Mouse (Mus musculus) CH12.LX (cell line): ENCODE results near the gene Gm20532. TPM values are rescaled to one million over a fixed set of nuclear protein-coding genes. Genes with fewer than 3 reads are reported as not detected.

Experiments used
- DNase-seq: peaks from one replicate; pipeline ENCODE4 v3.0.0-alpha.2; 2013; ENCODE audit errors: extremely low read depth
- H3K27ac ChIP-seq: 2 replicates; pipeline ENCODE4 v1.5.1; 2012; ENCODE audit warnings: low read depth, mild to moderate bottlenecking, control low read depth, moderate library complexity; ENCODE audit not compliant: insufficient read depth
- H3K27me3 ChIP-seq: replicated peaks from 2 replicates; pipeline ENCODE3; 2012; ENCODE audit warnings: inconsistent platforms
- H3K36me3 ChIP-seq, 2 experiments: replicated peaks in 1 of 2; 2 replicates each; pipeline versions ENCODE3 to v1.6.1; 2012; ENCODE audit warnings: inconsistent platforms in 1 of 2, low read length in 1 of 2, mild to moderate bottlenecking in 1 of 2, mixed read lengths in 1 of 2, moderate library complexity in 1 of 2; ENCODE audit not compliant: control insufficient read depth in 1 of 2, insufficient read depth in 1 of 2
- H3K4me1 ChIP-seq, 2 experiments: 2 replicates each; pipeline ENCODE4 v1.6.1; 2012; ENCODE audit warnings: inconsistent platforms in 1 of 2, moderate library complexity in 1 of 2; ENCODE audit not compliant: insufficient read depth in 2 of 2, control insufficient read depth in 1 of 2
- H3K4me2 ChIP-seq: 2 replicates; pipeline ENCODE4 v1.6.1; 2012; ENCODE audit warnings: low read depth, mild to moderate bottlenecking, control low read depth; ENCODE audit not compliant: poor library complexity, insufficient read depth, severe bottlenecking
- H3K4me3 ChIP-seq, 3 experiments: fragments of 150-350 bp in 1 of 3; sonication (generic) in 1 of 3; replicated peaks in 1 of 3; 2 replicates each; pipeline versions ENCODE3 to v1.5.1; 2011 to 2012; ENCODE audit warnings: low read depth in 2 of 3, low read length in 2 of 3, mild to moderate bottlenecking in 2 of 3, moderate library complexity in 2 of 3, control low read depth in 1 of 3, improper control_type of control experiment in 1 of 3, inconsistent platforms in 1 of 3, mixed read lengths in 1 of 3; ENCODE audit not compliant: poor library complexity in 1 of 3
- H3K79me2 ChIP-seq: replicated peaks from 2 replicates; pipeline ENCODE4 v1.6.1; 2012; ENCODE audit warnings: mild to moderate bottlenecking, moderate library complexity; ENCODE audit not compliant: control insufficient read depth, poor library complexity, insufficient read depth, severe bottlenecking; ENCODE audit errors: extremely low read depth
- H3K9ac ChIP-seq: 2 replicates; pipeline ENCODE4 v1.6.1; 2012; ENCODE audit warnings: low read depth, mild to moderate bottlenecking, control low read depth, moderate library complexity; ENCODE audit not compliant: insufficient read depth
- H3K9me3 ChIP-seq: replicated peaks from 2 replicates; pipeline ENCODE3; 2012; ENCODE audit warnings: low read length, inconsistent platforms, mixed read lengths
- CHD1 ChIP-seq: IDR thresholded peaks from 2 replicates; pipeline ENCODE4 v1.6.1; 2012; ENCODE audit warnings: low read depth, low read length, improper control_type of control experiment, inconsistent platforms
- CTCF ChIP-seq, 2 experiments: IDR thresholded peaks in 1 of 2; conservative IDR thresholded peaks in 1 of 2; 2 replicates each; pipeline ENCODE4 v1.5.1; 2011 to 2012; ENCODE audit warnings: low read depth in 2 of 2, low read length in 2 of 2, improper control_type of control experiment in 1 of 2, inconsistent platforms in 1 of 2, mild to moderate bottlenecking in 1 of 2, moderate library complexity in 1 of 2
- ELF1 ChIP-seq: IDR thresholded peaks from 2 replicates; pipeline ENCODE4 v1.6.1; 2014; ENCODE audit warnings: low read depth, mild to moderate bottlenecking, inconsistent platforms, low read length, improper control_type of control experiment
- ETS1 ChIP-seq: conservative IDR thresholded peaks from 2 replicates; pipeline ENCODE4 v1.6.1; 2012; ENCODE audit warnings: low read depth, mild to moderate bottlenecking, inconsistent platforms, low read length, improper control_type of control experiment, moderate library complexity
- GABPA ChIP-seq: IDR thresholded peaks from 2 replicates; pipeline ENCODE4 v1.6.1; 2012; ENCODE audit warnings: low read depth, low read length, improper control_type of control experiment, inconsistent platforms; ENCODE audit not compliant: insufficient replicate concordance
- HCFC1 ChIP-seq: IDR thresholded peaks from 2 replicates; pipeline ENCODE4 v1.6.1; 2012; ENCODE audit warnings: low read depth, mild to moderate bottlenecking, inconsistent platforms, low read length, improper control_type of control experiment
- IRF4 ChIP-seq: IDR thresholded peaks from 2 replicates; pipeline ENCODE4 v1.6.1; 2014; ENCODE audit warnings: low read depth, mild to moderate bottlenecking, inconsistent platforms, low read length, improper control_type of control experiment
- JUND ChIP-seq: conservative IDR thresholded peaks from 2 replicates; pipeline ENCODE4 v1.6.1; 2011; ENCODE audit warnings: low read depth, low read length, improper control_type of control experiment
- MAX ChIP-seq: IDR thresholded peaks from 2 replicates; pipeline ENCODE4 v1.6.1; 2011; ENCODE audit warnings: low read length, improper control_type of control experiment
- MXI1 ChIP-seq: IDR thresholded peaks from 2 replicates; pipeline ENCODE4 v1.6.1; 2011; ENCODE audit warnings: mild to moderate bottlenecking, low read depth, low read length, improper control_type of control experiment
- MYC ChIP-seq: IDR thresholded peaks from 2 replicates; pipeline ENCODE4 v1.6.1; 2011; ENCODE audit warnings: low read depth, mild to moderate bottlenecking, improper control_type of control experiment, low read length
- NELFE ChIP-seq: IDR thresholded peaks from 2 replicates; pipeline ENCODE4 v1.6.1; 2011; ENCODE audit warnings: low read depth, low read length, improper control_type of control experiment
- NRF1 ChIP-seq: IDR thresholded peaks from 2 replicates; pipeline ENCODE4 v1.6.1; 2014; ENCODE audit warnings: low read depth, mild to moderate bottlenecking, inconsistent platforms, low read length, improper control_type of control experiment, moderate library complexity
- POLR2A ChIP-seq: IDR thresholded peaks from 2 replicates; pipeline ENCODE4 v1.6.1; 2011; ENCODE audit warnings: low read depth, mild to moderate bottlenecking, improper control_type of control experiment, low read length
- POLR2AphosphoS2 ChIP-seq: IDR thresholded peaks from 2 replicates; pipeline ENCODE4 v1.6.1; 2011; ENCODE audit warnings: low read depth, low read length, improper control_type of control experiment
- SIN3A ChIP-seq: IDR thresholded peaks from 2 replicates; pipeline ENCODE4 v1.6.1; 2012; ENCODE audit warnings: low read length, improper control_type of control experiment, inconsistent platforms
- TBP ChIP-seq: conservative IDR thresholded peaks from 2 replicates; pipeline ENCODE4 v1.6.1; 2011; ENCODE audit warnings: low read depth, low read length, improper control_type of control experiment
- TCF12 ChIP-seq: IDR thresholded peaks from 2 replicates; pipeline ENCODE4 v1.6.1; 2014; ENCODE audit warnings: low read depth, mild to moderate bottlenecking, inconsistent platforms, low read length, improper control_type of control experiment
- UBTF ChIP-seq: IDR thresholded peaks from 2 replicates; pipeline ENCODE4 v1.6.1; 2012; ENCODE audit warnings: low read depth, mild to moderate bottlenecking, inconsistent platforms, low read length, improper control_type of control experiment, moderate library complexity
- USF1 ChIP-seq: IDR thresholded peaks from 2 replicates; pipeline ENCODE4 v1.6.1; 2014; ENCODE audit warnings: low read depth, mild to moderate bottlenecking, inconsistent platforms, low read length, improper control_type of control experiment
- ZKSCAN1 ChIP-seq: IDR thresholded peaks from 2 replicates; pipeline ENCODE4 v1.6.1; 2012; ENCODE audit warnings: low read depth, inconsistent platforms, low read length, improper control_type of control experiment, borderline replicate concordance
- ZMIZ1 ChIP-seq: IDR thresholded peaks from 2 replicates; pipeline ENCODE4 v1.6.1; 2012; ENCODE audit warnings: low read depth, mild to moderate bottlenecking, inconsistent platforms, low read length, improper control_type of control experiment
- ZNF384 ChIP-seq: IDR thresholded peaks from 2 replicates; pipeline ENCODE4 v1.6.1; 2012; ENCODE audit warnings: low read depth, low read length, improper control_type of control experiment, inconsistent platforms
- dilution Hi-C: fragments of 300-500 bp; cut with MboI; formaldehyde crosslinking; loops from 2 replicates; pipeline ENCODE4 v1.14.3; 2020; ENCODE audit warnings: low sequenced_read_pairs; ENCODE audit not compliant: extremely low pct_unique_long_range_greater_than_20kb, extremely low pct_ligation_motif_present
- in situ Hi-C: fragments of 300-500 bp; cut with MboI; formaldehyde crosslinking; loops from 3 replicates; pipeline ENCODE4 v1.14.3; 2019; ENCODE audit warnings: low sequenced_read_pairs, low pct_ligation_motif_present, low pct_unique_long_range_greater_than_20kb, mixed read lengths
- polyA plus RNA-seq: library from polyadenylated mRNA; unstranded; fragments of >175 nt; gene quantifications from 2 replicates; pipeline ENCODE4 v1.2.1, GENCODE M21; 2012; ENCODE audit warnings: low read depth; ENCODE audit not compliant: insufficient read length
- total RNA-seq, 2 experiments: library from RNA; depleted of rRNA; stranded (reverse); fragments of 300-350 nt in 1 of 2; fragments of >200 nt in 1 of 2; gene quantifications; 2 replicates each; pipeline ENCODE4 v1.2.3; 2012 to 2014

The Gm20532 gene
- total and polyA plus RNA-seq, 3 experiments = not detected

- peaks cover 13 to 38% of the 10 kb centered on the region in 2 experiments for H3K4me1 ChIP-seq
- TF ChIP-seq GABPA = no peak
- TF ChIP-seq CTCF (conservative IDR thresholded peaks at IDR 0.05 in 1 of 2, IDR thresholded peaks at IDR 0.05 in 1 of 2; ENCODE audit: low read depth in 2 of 2, low read length in 2 of 2) = peak in 1 of 2 experiments; percentile 34; a peak in 2 of 4 replicates
- no peak for TF ChIP-seq CHD1
- TF ChIP-seq MXI1 = peak; percentile 67
- TF ChIP-seq UBTF = peak; percentile 59
- peak; percentile 68; the same call in 1 of the 2 replicates for TF ChIP-seq MAX
- 0 out of 2 replicates have a peak, but pooled peaks have one; percentile 23 for TF ChIP-seq ZMIZ1
- peak; percentile 71 for TF ChIP-seq NRF1
- TF ChIP-seq IRF4 = peak; percentile 11; the same call in 1 of the 2 replicates
- peak; percentile 53 for TF ChIP-seq NELFE
- TF ChIP-seq POLR2A = peak; percentile 63; the same call in 1 of the 2 replicates
- TF ChIP-seq ELF1 = peak; percentile 78
- TF ChIP-seq HCFC1 = peak; percentile 55
- TF ChIP-seq TCF12 = 0 out of 2 replicates have a peak, but pooled peaks have one; percentile 19
- no peak for TF ChIP-seq ETS1
- TF ChIP-seq MYC = no peak
- TF ChIP-seq ZNF384 = no peak
- peak within 1 kb of the TSS; percentile 44 for H3K9ac ChIP-seq
- no peaks in the 10 kb centered on the region for H3K79me2 ChIP-seq
- H3K27me3 ChIP-seq = peaks cover 64% of the 10 kb centered on the region
- 0 out of 2 replicates have a peak within 1 kb of the TSS, but pooled peaks have one; percentile 5 for H3K27ac ChIP-seq
- peak within 1 kb of the TSS; percentile 51 to 77 (median 66) for H3K4me3 ChIP-seq
- peak; percentile 59 for DNase-seq
- H3K9me3 ChIP-seq = no peaks in the 10 kb centered on the region
- dilution Hi-C loops (no loop called here), in situ Hi-C loops (no loop called here)
- peak within 1 kb of the TSS; percentile 89 for H3K4me2 ChIP-seq
- no peaks in the 10 kb centered on the region for H3K36me3 ChIP-seq
These were observed 17.6 kb downstream of the Gm20532 start, which contains the start of gene Agpat2 for GRCm38 (mm10) chr2:26603720-26604671. Gene Agpat2, minus strand, starts transcription at chr2:26604417.

GRCm38 (mm10) chr2:26605331-26605730, 18.9 kb downstream of the Gm20532 start:
- Histone ChIP-seq H3K27ac (no peak overlapping the region), H3K27me3 (peaks cover 74% of the 10 kb centered on the region), H3K36me3 (no peaks in the 10 kb centered on the region), H3K4me1 (peaks cover 13 to 38% of the 10 kb centered on the region in 2 experiments), H3K79me2 (no peaks in the 10 kb centered on the region), H3K4me3 (no peak overlapping the region), H3K9ac (no peak overlapping the region), H3K9me3 (no peaks in the 10 kb centered on the region), H3K4me2 (no peak overlapping the region)
- no peak for TF ChIP-seq MAX
- TF ChIP-seq MXI1 = no peak
- TF ChIP-seq IRF4 = no peak
- TF ChIP-seq POLR2A = no peak
- TF ChIP-seq JUND = no peak
- no peak for TF ChIP-seq USF1
- TF ChIP-seq SIN3A = no peak
- no peak for TF ChIP-seq HCFC1
- TF ChIP-seq POLR2AphosphoS2 = no peak
- no peak for TF ChIP-seq ZKSCAN1
- TF ChIP-seq TBP = no peak
- in situ Hi-C loops (no loop called here), dilution Hi-C loops (no loop called here)
- DNase-seq = no peak
